Mouse (Mus musculus): ENCODE results near the gene Fxn. TPM values are rescaled to one million over a fixed set of nuclear protein-coding genes. Genes with fewer than 3 reads are reported as not detected.

Gene Fxn
- total and polyA plus RNA-seq, 3 experiments = 25.8 to 34.6 (median 31.1) TPM

- H3K27me3 ChIP-seq (replicated peaks) = no peaks in the 10 kb centered on the region
- no peaks in the 10 kb centered on the region for H3K9me3 ChIP-seq (replicated peaks; ENCODE audit: low read length)
- in situ Hi-C loops (cut with MboI; ENCODE audit: low pct_ligation_motif_present, low pct_unique_long_range_greater_than_20kb, low sequenced_read_pairs) (loop anchor here (25.0 kb wide), 1 partner anchor 266 kb away; no protein-coding TSS in a partner anchor), dilution Hi-C loops (cut with MboI; ENCODE audit: extremely low pct_ligation_motif_present, extremely low pct_unique_long_range_greater_than_20kb, low sequenced_read_pairs) (no loop called here)
- H3K27ac ChIP-seq (ENCODE audit: insufficient read depth, low read depth) = no peak overlapping the region
- H3K4me2 ChIP-seq (ENCODE audit: insufficient read depth, low read depth, poor library complexity, severe bottlenecking) = no peak overlapping the region
- H3K79me2 ChIP-seq (replicated peaks; ENCODE audit: control insufficient read depth, extremely low read depth, insufficient read depth, poor library complexity, severe bottlenecking) = no peaks in the 10 kb centered on the region
- no peak for DNase-seq (ENCODE audit: extremely low read depth)
- H3K36me3 ChIP-seq (replicated peaks in 1 of 2; ENCODE audit: control insufficient read depth in 1 of 2, insufficient read depth in 1 of 2, low read length in 1 of 2) = peaks cover 0 to 5% of the 10 kb centered on the region in 2 experiments
- no peak overlapping the region for H3K9ac ChIP-seq (ENCODE audit: insufficient read depth, low read depth)
- no peak overlapping the region for H3K4me3 ChIP-seq (replicated peaks in 1 of 3; ENCODE audit: low read depth in 2 of 3, low read length in 2 of 3, poor library complexity in 1 of 3)
- TF ChIP-seq IRF4 (IDR thresholded peaks at IDR 0.05; ENCODE audit: low read depth, low read length) (no peak), ZNF384 (IDR thresholded peaks at IDR 0.05; ENCODE audit: low read depth, low read length) (no peak), POLR2A (IDR thresholded peaks at IDR 0.05; ENCODE audit: low read depth, low read length) (no peak), EP300 (IDR thresholded peaks at IDR 0.05; ENCODE audit: low read length) (no peak), UBTF (IDR thresholded peaks at IDR 0.05; ENCODE audit: low read depth, low read length) (no peak), GABPA (IDR thresholded peaks at IDR 0.05; ENCODE audit: insufficient replicate concordance, low read depth, low read length) (no peak), USF1 (IDR thresholded peaks at IDR 0.05; ENCODE audit: low read depth, low read length) (no peak), ZKSCAN1 (IDR thresholded peaks at IDR 0.05; ENCODE audit: borderline replicate concordance, low read depth, low read length) (no peak), BHLHE40 (IDR thresholded peaks at IDR 0.05; ENCODE audit: low read depth, low read length) (no peak), NRF1 (IDR thresholded peaks at IDR 0.05; ENCODE audit: low read depth, low read length) (no peak), RCOR1 (conservative IDR thresholded peaks at IDR 0.05; ENCODE audit: low read depth, low read length) (no peak), MAZ (IDR thresholded peaks at IDR 0.05; ENCODE audit: low read depth, low read length) (no peak), USF2 (conservative IDR thresholded peaks at IDR 0.05; ENCODE audit: low read depth, low read length) (no peak), MXI1 (IDR thresholded peaks at IDR 0.05; ENCODE audit: low read depth, low read length) (no peak), ZMIZ1 (IDR thresholded peaks at IDR 0.05; ENCODE audit: low read depth, low read length) (no peak), MEF2A (IDR thresholded peaks at IDR 0.05; ENCODE audit: borderline replicate concordance, low read depth, low read length) (no peak), ELF1 (IDR thresholded peaks at IDR 0.05; ENCODE audit: low read depth, low read length) (no peak)
- H3K4me1 ChIP-seq (ENCODE audit: control insufficient read depth in 1 of 2, insufficient read depth in 2 of 2) = no peaks in the 10 kb centered on the region
These were observed 26.6 kb downstream of the Fxn start for GRCm38 (mm10) chr19:24253657-24254260.

- dilution Hi-C loops (cut with MboI; ENCODE audit: extremely low pct_ligation_motif_present, extremely low pct_unique_long_range_greater_than_20kb, low sequenced_read_pairs) = no loop called here
These were observed 28.5 kb downstream of the Fxn start for GRCm38 (mm10) chr19:24251869-24252268.

More at GRCm38 (mm10) chr19:24251869-24252268, 28.5 kb downstream of the Fxn start:
- TF ChIP-seq JUN (IDR thresholded peaks at IDR 0.05; ENCODE audit: insufficient read depth, low read depth, low read length) = no peak
- TF ChIP-seq MXI1 (IDR thresholded peaks at IDR 0.05; ENCODE audit: low read depth, low read length) = no peak
- no peak for TF ChIP-seq MYC (IDR thresholded peaks at IDR 0.05; ENCODE audit: low read depth, low read length)
- TF ChIP-seq GABPA (IDR thresholded peaks at IDR 0.05; ENCODE audit: insufficient replicate concordance, low read depth, low read length) = no peak
- TF ChIP-seq TCF12 (IDR thresholded peaks at IDR 0.05; ENCODE audit: low read depth, low read length) = no peak
- no peak for TF ChIP-seq ZMIZ1 (IDR thresholded peaks at IDR 0.05; ENCODE audit: low read depth, low read length)
- no peak for TF ChIP-seq JUND (conservative IDR thresholded peaks at IDR 0.05; ENCODE audit: low read depth, low read length)
- TF ChIP-seq ZNF384 (IDR thresholded peaks at IDR 0.05; ENCODE audit: low read depth, low read length) = no peak
- TF ChIP-seq HCFC1 (IDR thresholded peaks at IDR 0.05; ENCODE audit: low read depth, low read length) = no peak
- no peak for TF ChIP-seq RCOR1 (conservative IDR thresholded peaks at IDR 0.05; ENCODE audit: low read depth, low read length)
- no peak for TF ChIP-seq PAX5 (IDR thresholded peaks at IDR 0.05; ENCODE audit: low read length)
- no peak for TF ChIP-seq TBP (conservative IDR thresholded peaks at IDR 0.05; ENCODE audit: low read depth, low read length)
- no peak for TF ChIP-seq MAZ (IDR thresholded peaks at IDR 0.05; ENCODE audit: low read depth, low read length)
- no peak for TF ChIP-seq POLR2A (IDR thresholded peaks at IDR 0.05; ENCODE audit: low read depth, low read length)
- TF ChIP-seq CHD1 (IDR thresholded peaks at IDR 0.05; ENCODE audit: low read depth, low read length) = no peak
- no peaks in the 10 kb centered on the region for H3K27me3 ChIP-seq (replicated peaks)
- H3K79me2 ChIP-seq (replicated peaks; ENCODE audit: control insufficient read depth, extremely low read depth, insufficient read depth, poor library complexity, severe bottlenecking) = no peaks in the 10 kb centered on the region
- no peak overlapping the region for H3K27ac ChIP-seq (ENCODE audit: insufficient read depth, low read depth)
- H3K4me3 ChIP-seq (replicated peaks in 1 of 3; ENCODE audit: low read depth in 2 of 3, low read length in 2 of 3, poor library complexity in 1 of 3) = no peak overlapping the region
- no peaks in the 10 kb centered on the region for H3K9me3 ChIP-seq (replicated peaks; ENCODE audit: low read length)
- H3K4me2 ChIP-seq (ENCODE audit: insufficient read depth, low read depth, poor library complexity, severe bottlenecking) = no peak overlapping the region
- in situ Hi-C loops (cut with MboI; ENCODE audit: low pct_ligation_motif_present, low pct_unique_long_range_greater_than_20kb, low sequenced_read_pairs) = loop anchor here (25.0 kb wide), 1 partner anchor 265 kb away; no protein-coding TSS in a partner anchor
- no peaks in the 10 kb centered on the region for H3K36me3 ChIP-seq (replicated peaks in 1 of 2; ENCODE audit: control insufficient read depth in 1 of 2, insufficient read depth in 1 of 2, low read length in 1 of 2)
- no peaks in the 10 kb centered on the region for H3K4me1 ChIP-seq (ENCODE audit: control insufficient read depth in 1 of 2, insufficient read depth in 2 of 2)
- H3K9ac ChIP-seq (ENCODE audit: insufficient read depth, low read depth) = no peak overlapping the region
- DNase-seq (ENCODE audit: extremely low read depth) = no peak
